Mouse (Mus musculus): Measurements from ENCODE around the gene Ptrh1.
A peak's percentile ranks its signal among the peaks of the same experiment; 100 is the strongest.

Ptrh1 gene

DNA sequence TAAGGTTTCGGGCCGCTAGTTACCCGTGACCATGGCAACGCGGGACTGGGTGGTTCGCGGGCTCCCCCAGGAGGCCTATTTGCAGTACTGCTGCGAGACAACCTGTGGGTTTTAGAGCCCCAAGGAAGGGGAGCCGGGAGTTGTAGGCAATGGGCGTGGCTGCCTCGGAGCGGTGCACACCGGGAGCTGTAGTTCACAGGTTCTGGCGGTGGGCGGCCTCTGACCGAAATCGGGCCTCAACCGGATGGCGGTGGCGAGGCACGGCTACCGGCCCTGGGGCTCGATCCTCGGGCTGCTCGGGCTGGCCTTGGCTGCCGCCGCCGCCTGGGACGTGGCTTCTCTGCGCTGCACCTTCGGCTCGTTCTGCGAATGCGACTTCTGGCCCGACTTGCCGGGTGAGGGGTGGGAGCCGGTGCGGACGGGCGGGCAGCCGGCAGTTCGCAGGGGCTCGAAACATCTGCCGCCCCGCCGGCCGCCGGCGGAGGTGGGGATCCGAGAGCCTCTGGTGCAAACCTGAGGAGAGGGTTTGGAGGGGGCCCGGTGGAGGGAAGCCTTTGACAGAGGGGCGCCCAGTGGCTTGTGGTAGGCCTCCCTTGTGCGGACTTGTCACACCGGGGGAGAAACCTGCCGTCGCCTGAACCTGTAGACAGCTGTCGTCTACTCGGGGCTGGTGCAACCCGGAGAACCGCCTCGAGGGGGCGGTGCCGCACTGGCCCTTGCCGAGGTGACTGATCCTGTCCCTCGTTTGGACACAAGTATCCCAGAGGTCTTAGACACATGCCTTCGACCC lies 18.3 kb upstream of the Ptrh1 start, which contains the start of gene Tor2a:
TSS of gene Tor2a (plus strand) at position 179 of the 790 bp plus-strand sequence.
- peak; percentile 94 to 97 for DNase-seq

DNA sequence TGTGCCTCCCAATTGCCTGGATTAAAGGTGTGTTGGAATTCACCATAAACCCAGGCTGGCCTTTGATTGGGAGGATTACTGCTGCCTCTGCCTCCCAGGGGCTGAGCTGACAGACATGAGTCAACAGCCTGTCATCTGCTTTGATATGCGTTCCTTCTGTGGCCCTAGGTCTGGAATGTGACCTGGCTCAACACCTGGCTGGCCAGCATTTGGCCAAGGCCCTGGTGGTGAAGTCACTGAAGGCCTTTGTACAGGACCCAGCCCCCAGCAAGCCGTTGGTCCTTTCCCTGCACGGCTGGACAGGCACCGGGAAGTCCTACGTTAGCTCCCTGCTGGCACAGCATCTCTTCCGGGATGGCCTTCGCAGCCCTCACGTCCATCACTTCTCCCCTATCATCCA lies 17.1 kb upstream of the Ptrh1 start:
- no peak for DNase-seq

DNA sequence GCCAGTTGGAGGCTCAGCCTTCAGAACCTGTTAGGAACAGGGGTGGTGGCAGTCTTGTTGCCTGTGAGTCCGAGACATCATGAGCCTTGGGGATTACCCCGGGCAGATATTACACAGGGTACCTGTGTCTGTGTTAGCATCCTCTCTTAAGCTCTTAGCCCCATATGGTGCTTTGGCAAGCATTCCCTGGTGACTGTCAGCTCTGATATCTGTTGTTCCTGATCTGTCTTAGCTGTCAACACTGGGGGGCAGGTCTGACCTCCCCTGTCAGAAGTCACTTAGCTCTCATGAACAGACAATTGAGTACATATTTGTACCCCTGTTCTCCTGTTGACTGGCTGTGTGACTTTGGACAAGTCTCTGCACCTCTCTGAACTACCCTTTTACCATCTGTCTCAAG lies 16.6 kb upstream of the Ptrh1 start:
- no peak for DNase-seq

DNA sequence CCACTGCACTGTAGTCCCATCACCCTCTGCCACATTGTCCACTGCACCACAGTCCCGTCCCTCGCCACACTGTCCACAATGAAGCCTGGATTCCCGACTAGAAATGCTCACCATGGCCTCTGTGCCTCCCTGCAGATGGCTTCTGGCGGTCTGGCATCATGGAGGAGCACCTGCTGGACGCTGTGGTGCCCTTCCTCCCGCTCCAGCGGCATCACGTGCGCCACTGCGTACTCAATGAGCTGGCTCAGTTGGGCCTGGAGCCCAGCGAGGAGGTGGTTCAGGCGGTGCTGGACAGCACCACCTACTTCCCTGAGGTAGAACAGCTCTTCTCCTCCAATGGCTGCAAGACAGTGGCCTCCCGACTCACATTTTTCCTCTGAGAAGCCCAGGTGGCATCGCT lies 14.2 kb upstream of the Ptrh1 start:
- peak; percentile 43 to 61 for DNase-seq

DNA sequence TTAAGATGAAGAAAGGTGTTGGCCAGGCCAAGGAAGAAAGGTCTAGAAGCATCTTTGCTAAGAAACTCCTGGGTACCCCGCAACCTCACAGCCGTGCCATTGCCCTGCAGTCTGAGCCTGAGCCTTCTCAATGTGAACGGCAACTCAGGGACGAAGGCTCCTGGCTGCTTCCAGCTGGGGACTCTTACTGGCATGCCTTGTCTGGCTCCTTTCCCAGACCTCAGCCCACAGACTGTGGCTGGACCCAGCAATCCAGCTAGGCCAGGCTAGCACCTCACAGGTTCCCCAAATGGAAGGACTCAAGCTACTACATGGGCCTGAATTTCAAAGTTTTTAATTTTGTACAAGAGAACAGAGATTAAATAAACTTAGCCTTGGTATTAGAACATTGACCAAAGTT lies 13.7 kb upstream of the Ptrh1 start:
- no peak for DNase-seq

DNA sequence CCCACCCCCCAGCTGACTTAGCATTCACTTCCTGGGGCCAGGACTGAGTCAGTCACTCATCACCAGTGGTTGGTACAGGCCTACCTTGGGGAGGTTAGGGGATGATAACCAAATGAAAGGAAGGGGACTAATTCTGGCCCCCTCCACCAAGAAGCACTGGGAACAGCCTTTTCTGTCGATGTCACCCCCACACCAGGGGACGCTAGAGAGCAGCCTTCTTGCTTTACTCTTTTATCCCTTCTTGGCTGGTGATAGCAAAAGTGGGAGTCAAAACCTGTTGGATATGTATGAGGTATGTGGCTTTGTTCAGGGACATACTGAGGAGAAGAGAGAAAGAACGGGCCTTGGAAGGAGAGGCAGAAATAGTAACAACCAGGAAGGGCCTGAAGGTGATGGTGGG lies 12.2 kb upstream of the Ptrh1 start:
- DNase-seq = no peak

DNA sequence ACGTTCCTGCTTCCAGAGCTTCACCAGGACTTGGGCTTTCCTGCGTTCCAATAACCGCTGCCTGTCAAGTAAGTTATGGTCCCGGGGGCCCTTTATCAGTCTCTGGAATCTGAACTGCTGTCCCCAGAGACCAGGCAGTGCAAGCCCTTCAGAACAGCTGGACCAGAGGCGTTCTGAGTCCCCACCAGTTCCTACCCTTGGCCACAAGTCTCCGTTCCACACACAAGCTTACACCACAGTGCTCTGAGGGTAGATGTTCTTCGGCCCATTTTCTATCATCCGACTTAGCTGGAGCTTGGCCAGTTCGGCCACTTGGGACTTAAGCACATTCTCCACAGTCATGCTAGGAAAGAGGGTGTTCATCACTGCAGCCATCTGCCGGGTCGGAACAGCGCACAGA lies 8.3 kb upstream of the Ptrh1 start:
- DNase-seq = no peak

DNA sequence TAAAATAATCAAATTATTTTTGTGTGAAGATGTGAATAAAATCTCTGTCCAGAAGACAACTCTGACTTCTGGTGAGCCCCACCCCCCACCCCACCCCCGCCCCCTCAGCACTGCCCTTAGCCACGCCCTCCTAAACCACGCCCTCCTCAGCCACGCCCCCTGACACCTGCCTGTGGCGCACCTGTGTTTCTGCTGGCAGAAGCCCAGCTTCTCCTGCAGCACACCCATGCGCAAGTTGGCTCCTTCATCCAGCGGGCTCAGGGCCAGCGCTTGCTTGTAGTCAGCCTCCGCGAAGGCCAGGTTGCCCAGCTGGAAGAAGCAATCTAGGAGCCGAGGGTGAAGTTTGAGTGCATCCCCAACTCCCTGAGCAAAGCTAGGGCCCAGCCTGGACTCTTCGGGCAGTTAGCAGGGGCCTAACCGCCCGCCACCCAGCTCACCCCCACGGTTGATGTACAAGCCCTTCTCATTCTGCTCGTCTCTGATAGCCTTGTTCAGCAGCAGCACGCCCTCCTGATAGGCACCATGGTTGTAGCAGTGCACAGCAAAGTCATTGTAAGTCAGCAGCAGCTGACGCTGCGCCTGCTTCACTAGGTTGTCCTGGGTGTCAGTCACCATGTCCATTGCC lies 6.8 kb upstream of the Ptrh1 start:
- peak; percentile 64 to 82 for DNase-seq

DNA sequence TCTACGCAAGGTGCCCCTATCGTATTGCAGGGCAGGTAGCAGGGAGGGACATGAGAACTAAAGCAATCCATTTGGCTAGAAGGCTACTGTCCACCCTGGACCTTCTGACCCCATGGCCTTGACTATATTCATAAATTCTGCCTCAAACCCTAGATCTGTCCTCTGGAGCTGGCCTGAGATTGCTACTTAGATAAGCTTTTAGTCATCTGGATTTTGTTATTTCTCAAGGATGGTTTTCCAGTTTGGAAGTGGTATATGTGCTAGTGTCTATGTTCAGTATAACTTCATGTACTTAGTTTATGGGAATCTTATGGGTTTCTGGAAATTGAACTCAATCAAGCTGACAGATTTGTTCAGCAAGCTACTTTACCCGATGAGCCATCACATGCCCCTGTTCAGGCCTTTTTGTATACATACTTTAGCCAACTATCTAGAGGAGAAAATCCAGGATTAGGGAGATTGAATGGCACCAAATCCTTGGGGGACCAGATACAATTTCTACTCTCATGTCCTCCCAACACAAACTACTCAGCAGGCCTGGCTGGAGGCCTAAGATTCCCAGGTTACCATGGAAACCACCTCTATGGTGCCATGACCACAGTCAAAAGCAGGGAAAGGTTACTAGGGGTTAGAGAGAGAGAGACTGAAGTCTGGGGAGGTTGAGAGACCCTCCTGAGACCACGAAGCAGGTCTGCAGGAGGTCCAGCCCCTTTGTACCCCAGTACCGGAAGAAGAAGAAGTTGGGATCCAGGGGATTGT lies 6.1 kb upstream of the Ptrh1 start:
- DNase-seq = no peak

DNA sequence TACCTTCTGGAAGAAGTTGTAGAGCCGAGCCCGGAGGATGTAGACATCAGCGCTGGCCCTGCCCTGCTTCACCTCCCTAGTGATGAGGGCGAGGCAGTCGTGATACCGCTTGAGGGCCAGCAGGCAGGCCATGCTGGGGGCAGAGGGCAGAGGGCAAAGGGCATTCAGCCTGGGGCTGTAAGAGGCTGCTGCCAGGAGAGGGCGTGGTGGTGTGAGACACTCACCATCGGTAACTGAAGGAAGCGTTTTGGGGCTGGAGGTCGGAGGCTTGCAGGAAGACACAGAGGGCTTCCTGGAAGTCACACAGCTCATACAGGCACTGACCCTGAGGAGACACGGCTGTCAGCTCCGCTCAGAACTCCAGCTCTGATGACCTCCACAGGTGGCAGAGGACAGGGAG lies 3.7 kb upstream of the Ptrh1 start:
- no peak for DNase-seq

DNA sequence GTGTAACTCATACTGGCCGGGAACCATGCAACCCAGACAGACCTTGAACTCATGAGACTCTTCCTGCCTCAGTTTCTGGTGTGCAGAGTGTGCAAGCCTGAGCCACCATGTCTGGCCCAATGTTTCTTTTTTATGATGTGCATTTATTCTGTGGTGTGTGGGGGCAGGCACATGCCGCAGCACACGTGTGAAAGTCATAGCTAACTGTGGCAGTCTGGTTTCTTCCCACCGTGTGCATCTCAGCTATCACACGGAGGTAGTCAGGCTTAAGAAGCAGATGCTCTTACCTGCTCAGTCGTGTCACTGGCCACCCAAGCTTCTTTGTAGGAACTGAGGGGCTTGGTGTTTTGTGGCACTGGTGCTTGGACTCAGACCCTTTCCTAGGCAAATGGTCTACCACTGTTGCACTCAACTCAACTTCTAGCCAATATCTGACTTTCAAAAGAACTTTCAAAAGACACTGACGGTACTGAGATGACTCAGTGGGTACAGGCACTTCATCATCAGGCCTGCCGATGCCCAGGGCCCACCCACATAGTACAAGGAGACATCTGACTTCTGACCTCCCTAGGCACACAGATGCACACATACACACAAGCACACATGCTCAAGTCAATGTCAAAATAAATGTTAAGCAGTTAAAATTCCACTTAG lies 2.8 kb upstream of the Ptrh1 start:
- no peak for DNase-seq

DNA sequence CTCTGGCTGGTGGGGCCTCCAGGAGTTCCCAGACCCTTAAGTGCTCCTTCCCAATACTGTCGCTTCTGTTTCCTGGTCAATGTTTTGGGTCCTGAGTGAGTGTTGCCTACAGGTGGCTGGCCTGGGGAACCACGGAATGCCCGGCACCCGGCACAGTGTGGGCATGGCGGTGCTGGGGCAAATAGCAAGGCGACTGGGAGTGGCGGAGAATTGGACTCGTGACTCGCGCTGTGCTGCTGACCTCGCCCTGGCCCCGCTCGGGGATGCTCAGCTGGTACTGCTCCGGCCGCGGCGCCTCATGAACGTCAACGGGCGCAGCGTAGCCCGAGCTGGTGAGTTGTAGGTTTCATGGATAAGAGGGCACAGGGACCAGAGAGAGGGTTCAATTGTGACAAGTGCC lies 606 bp downstream of the Ptrh1 start:
- no peak for DNase-seq

DNA sequence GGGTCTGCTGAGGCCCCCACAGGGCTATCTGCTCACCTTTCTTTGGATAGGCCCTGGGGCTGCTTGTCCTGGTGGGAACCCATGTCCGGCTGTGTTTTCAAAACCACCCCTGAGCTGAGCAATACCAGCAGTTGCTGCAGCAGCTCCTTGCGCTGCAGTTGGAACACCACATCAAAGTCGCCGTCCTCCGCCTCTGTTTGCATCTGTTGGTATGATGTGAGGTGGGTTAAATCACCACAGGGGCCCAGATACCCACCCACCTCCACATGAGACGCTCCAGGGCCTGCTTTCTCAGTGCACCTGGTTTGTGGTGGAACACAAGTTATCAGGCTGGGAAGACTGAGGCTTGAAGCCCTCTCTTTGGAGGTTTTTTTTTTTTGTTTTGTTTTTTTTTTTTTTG lies 2.5 kb downstream of the Ptrh1 start:
- DNase-seq = no peak

DNA sequence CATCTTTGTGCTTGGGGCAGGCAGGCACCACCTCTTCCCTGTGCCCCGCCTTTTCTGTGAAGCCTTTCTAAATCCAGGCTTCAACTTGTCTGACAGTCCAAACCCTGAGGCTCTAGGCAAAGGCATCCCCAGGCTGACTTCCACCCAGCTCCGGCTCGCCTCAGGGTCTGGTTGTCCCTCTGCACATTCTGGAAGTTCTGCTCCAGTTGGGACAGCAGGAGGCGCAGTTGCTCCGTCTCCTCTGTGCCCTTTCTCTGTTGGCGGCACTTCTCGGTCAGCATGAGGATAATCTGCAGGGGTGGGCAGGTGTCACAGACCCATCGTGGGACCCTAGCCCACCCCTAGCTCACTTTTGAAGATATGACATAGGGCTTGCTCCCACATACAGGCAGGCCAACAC lies 3.5 kb downstream of the Ptrh1 start:
- peak; percentile 83 to 87 for DNase-seq

DNA sequence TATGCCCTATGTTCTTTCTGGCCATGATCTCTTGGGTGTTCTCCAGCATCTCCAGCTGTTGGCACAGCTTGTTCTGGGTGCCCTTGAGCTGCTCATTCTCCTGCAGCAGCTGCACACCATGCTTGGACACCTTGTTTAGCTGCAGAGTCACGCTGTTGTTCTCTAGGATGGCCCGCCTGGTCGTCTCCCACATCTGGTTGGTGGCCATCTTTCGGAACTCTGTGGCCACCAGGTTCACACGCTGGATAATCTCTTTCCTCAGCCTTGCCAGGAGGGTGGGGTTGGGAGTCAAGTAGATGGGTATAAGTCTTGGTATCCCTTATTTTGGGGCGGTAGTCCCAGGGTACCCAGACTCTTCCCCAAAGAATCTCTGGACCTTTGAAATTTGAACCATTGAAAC lies 4.1 kb downstream of the Ptrh1 start:
- no peak for DNase-seq

DNA sequence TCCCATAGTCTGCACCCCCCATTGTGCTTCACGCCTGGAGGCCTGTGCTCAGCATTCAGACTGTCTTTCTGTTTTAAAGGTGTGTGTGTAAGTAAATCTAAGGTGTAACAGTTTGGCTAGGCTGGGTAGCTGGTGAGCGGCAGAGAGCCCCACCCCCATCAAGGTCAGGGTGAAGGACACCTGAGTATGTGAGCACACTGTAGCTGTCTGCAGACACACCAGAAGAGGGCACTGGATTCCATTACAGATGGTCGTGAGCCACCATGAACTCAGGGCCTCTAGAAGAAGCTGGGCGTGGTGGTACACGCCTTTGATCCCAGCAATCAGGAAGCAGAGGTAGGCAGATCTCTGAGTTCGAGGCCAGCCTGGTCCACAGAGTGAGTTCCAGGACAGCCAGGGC lies 6.1 kb downstream of the Ptrh1 start:
- no peak for DNase-seq

DNA sequence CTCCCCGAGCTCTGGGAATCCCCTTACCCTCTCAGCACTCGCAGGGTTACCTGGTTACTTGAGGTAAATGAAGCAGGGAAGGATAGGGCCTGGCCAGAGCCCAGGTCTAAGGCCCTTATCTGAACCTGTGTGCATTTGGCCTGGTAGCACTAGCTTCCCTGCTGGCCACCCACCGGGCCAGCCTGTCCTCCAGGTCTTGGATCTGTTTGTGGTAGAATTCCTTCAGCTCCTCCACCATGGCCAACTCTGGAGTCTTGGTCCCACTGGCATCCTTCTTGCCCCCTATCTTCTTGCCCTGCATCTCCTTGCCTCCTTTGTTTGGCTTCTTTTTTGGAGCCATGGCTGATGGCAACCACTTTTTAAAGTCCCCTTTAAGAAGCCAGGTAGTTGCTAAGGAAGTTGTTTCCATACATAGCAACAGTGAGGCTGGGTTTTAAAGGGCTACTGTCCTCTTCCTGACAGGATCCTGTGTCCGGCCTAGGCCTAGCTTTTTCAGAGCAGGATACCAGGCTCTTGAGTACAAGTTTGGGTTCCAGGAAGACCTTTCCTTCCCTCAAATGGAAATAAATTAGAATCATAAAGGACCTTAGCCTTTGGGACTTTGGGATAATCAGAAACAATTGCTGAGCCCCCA lies 8.6 kb downstream of the Ptrh1 start, which contains the start of gene Cfap157:
TSS of gene Cfap157 (minus strand) at position 381 of the 634 bp plus-strand sequence.
- DNase-seq = no peak

DNA sequence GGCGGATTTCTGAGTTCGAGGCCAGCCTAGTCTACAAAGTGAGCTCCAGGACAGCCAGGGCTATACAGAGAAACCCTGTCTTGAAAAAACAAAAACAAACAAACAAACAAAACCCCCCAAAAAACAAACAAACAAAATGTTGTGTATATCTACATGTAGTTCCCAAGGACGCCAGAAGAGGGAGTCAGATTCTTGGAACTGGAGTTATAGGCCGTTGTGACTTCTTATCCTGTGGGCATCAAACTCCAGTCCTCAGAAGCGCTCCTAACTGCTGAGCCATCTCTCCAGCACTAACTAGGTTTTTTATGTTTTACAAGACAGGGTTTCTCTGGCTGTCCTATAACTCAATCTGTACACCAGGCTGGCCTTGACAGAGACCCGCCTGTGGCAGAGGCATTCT lies 11.6 kb downstream of the Ptrh1 start:
- DNase-seq = peak in 1 of 2 experiments; percentile 66

DNA sequence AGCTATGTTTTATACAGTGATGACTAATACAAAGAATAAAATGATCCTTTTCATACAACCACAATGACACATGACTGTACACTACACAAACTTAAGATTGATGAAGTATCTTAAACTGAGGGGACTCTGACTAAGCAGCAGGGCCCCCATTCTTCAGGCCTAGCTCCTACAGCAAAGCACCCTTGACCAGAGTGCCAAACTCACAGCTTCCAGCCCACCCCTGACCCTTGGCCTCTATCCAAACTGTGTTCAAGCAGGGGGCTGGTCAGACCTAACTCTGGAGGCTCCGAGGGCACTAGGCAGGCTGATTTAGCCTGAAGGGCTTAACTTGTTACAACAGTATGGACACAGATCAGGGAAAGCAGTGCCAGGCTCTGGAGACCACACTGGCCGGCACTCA lies 13.0 kb downstream of the Ptrh1 start:
- no peak for DNase-seq

DNA sequence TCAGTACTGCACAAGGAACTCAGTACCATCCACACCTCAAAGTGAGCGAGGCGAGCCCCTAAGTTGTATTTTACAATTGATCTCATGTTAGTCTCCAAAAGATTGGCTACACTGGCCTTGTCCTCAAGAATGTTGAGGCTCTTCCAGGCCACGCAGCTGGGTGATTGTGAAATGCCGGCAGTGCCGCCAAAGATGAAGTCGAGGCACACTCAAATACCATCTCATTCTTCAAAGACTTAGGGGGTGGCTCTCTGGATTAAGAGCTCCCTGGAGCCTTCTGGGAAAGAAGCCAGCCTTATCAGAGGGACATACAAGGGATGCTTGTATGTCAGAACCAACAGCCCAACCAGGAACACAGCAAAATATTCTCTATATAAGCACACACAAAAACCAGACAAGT lies 15.7 kb downstream of the Ptrh1 start:
- no peak for DNase-seq

DNA sequence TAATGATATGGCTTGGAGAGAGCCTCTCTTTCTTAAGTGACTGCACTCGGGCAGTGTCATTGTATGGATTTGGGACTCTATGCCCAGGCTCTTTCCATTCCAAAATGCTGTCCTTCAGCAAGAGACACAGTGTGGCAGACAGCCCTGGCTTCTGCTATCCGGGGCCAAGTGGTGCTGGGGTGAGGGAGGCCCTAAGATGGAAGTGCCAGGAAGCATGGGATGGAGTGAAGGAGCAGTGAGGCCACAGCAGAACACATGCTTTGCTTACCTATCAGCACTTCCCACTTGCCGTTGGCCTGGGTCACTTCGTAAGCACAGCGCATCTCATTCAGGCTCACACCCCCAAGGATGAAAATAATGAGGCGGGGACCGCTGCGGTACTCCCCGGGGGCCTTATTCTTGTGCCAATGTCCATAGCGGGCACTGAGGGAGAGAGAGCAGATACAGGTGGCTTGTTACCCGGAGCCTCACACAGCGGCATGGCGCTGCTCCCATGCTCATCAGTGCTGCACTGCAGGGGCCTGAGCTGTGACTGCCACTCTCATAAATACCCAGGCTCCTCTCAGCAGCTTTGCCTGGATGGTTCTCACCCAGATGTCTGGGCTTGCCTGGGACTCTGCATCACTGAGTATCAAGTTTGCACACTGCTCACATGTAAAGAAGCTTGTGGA lies 20.3 kb downstream of the Ptrh1 start:
- DNase-seq = peak; percentile 57 to 61
